Mouse (Mus musculus) limb, embryonic 10.5 days (tissue): Measurements from ENCODE around the gene Sf3a3. TPM values are rescaled to one million over a fixed set of nuclear protein-coding genes. Genes with fewer than 3 reads are reported as not detected.
A peak's percentile ranks its signal among the peaks of the same experiment; 100 is the strongest.

Source experiments
- DNase-seq: peaks from one replicate; pipeline ENCODE4 v3.0.0-alpha.2; 2017; ENCODE audit warnings: low spot score
- H3K27ac ChIP-seq: fragments of 300-500 bp; sonication (generic); 2 replicates; pipeline ENCODE4 v1.5.1; 2016; ENCODE audit warnings: mild to moderate bottlenecking
- H3K27me3 ChIP-seq: fragments of 300-500 bp; sonication (generic); 2 replicates; pipeline ENCODE4 v1.6.1; 2016; ENCODE audit warnings: low read depth, mild to moderate bottlenecking; ENCODE audit not compliant: poor library complexity, severe bottlenecking
- H3K36me3 ChIP-seq: fragments of 300-500 bp; sonication (generic); 2 replicates; pipeline ENCODE4 v1.6.1; 2016; ENCODE audit warnings: mild to moderate bottlenecking, moderate library complexity
- H3K4me1 ChIP-seq: fragments of 300-500 bp; sonication (generic); 2 replicates; pipeline ENCODE4 v1.6.1; 2016
- H3K4me3 ChIP-seq: fragments of 300-500 bp; sonication (generic); 2 replicates; pipeline ENCODE4 v1.5.1; 2016; ENCODE audit warnings: mild to moderate bottlenecking, moderate library complexity
- H3K9me3 ChIP-seq: fragments of 300-500 bp; sonication (generic); replicated peaks from 2 replicates; pipeline ENCODE4 v1.6.1; 2016; ENCODE audit warnings: mild to moderate bottlenecking
- whole genome bisulfite sequencing: fragments of 180-500 bp; shearing (Covaris S2); methylation state at CpG from one replicate; pipeline ENCODE4 v1.1.7; 2016; 5-methylcytosine and 5-hydroxymethylcytosine counted together
- polyA plus RNA-seq: library from polyadenylated mRNA; unstranded; fragments of >200 nt; fragmentation: Nextera tagmentation; extraction: Ambion mirVana; gene quantifications from 2 replicates; pipeline ENCODE4 v1.2.1, GENCODE M21; 2016

Gene Sf3a3
- polyA plus RNA-seq, 1 experiment from 2014 or later: 270 TPM

GRCm38 (mm10) chr4:124755526-124755925 is 41.0 kb downstream of the Sf3a3 start:
- peaks cover 17% of the 10 kb centered on the region for H3K4me1 ChIP-seq
- no peak overlapping the region for H3K27ac ChIP-seq
- WGBS: 80% methylated on average over 7 of the region's 7 CpGs
- 0 out of 2 replicates have a peak, but pooled peaks cover 3% of the 10 kb centered on the region for H3K36me3 ChIP-seq
- H3K27me3 ChIP-seq: no peaks in the 10 kb centered on the region
- no peak overlapping the region for H3K4me3 ChIP-seq
- no peak for DNase-seq
- no peaks in the 10 kb centered on the region for H3K9me3 ChIP-seq

DNA sequence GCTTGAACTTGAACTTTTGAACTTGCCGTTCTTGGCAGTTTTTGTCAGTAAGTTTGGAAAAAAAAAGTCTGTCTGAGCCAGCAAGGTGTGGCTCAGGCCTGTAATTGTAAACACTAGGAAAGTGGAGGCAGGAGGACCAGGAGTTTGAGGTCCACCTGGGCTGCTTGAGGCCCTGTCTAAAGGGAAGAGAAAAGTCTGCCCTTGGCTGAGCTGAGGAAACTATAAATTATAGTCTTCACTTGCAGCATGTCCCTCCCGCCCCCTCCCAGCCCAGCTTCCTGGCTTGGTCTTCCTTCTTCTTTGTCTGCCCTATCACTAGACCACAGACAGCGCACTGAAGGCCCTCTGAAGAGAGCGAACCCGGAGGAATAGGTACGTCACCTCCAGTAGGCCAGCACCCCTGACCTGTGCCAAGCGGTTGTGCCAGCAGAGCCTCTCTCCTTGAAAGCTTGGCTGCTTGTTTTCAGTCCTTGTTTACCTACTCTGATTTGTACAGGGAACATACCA is 44.8 kb downstream of the Sf3a3 start:
- no peak overlapping the region for H3K4me3 ChIP-seq
- H3K27ac ChIP-seq: no peak overlapping the region
- 0 out of 2 replicates have a peak, but pooled peaks cover 3% of the 10 kb centered on the region for H3K36me3 ChIP-seq
- H3K27me3 ChIP-seq: no peaks in the 10 kb centered on the region
- no peak for DNase-seq
- no peaks in the 10 kb centered on the region for H3K4me1 ChIP-seq
- 78% methylated on average over 7 of the region's 7 CpGs for WGBS
- no peaks in the 10 kb centered on the region for H3K9me3 ChIP-seq

GRCm38 (mm10) chr4:124761201-124761600 is 46.6 kb downstream of the Sf3a3 start:
- Histone ChIP-seq H3K4me1 (no peaks in the 10 kb centered on the region), H3K36me3 (0 out of 2 replicates have a peak, but pooled peaks cover 3% of the 10 kb centered on the region)
- WGBS: 67% methylated on average over 1 of the region's 1 CpGs

GRCm38 (mm10) chr4:124762858-124763452 is 48.4 kb downstream of the Sf3a3 start:
- 0 out of 2 replicates have a peak, but pooled peaks cover 3% of the 10 kb centered on the region for H3K36me3 ChIP-seq
- H3K27me3 ChIP-seq: no peaks in the 10 kb centered on the region
- H3K27ac ChIP-seq: no peak overlapping the region
- no peaks in the 10 kb centered on the region for H3K4me1 ChIP-seq
- DNase-seq: no peak
- WGBS: 89% methylated on average over 6 of the region's 6 CpGs
- no peak overlapping the region for H3K4me3 ChIP-seq
- no peaks in the 10 kb centered on the region for H3K9me3 ChIP-seq

More at GRCm38 (mm10) chr4:124761201-124761600, 46.6 kb downstream of the Sf3a3 start:
- Histone ChIP-seq H3K9me3 (no peaks in the 10 kb centered on the region), H3K27ac (no peak overlapping the region), H3K27me3 (no peaks in the 10 kb centered on the region), H3K4me3 (no peak overlapping the region)
- DNase-seq: no peak

- no peak overlapping the region for H3K27ac ChIP-seq
- H3K27me3 ChIP-seq: no peaks in the 10 kb centered on the region
- no peaks in the 10 kb centered on the region for H3K36me3 ChIP-seq
- WGBS: 95% methylated on average over 23 of the region's 23 CpGs
- DNase-seq: no peak
- H3K4me1 ChIP-seq: no peaks in the 10 kb centered on the region
- no peaks in the 10 kb centered on the region for H3K9me3 ChIP-seq
- H3K4me3 ChIP-seq: no peak overlapping the region
Measured at GRCm38 (mm10) chr4:124765802-124766565, 51.4 kb downstream of the Sf3a3 start.

- DNase-seq: no peak
- H3K27ac ChIP-seq: no peak overlapping the region
- H3K4me1 ChIP-seq: no peaks in the 10 kb centered on the region
- H3K36me3 ChIP-seq: no peaks in the 10 kb centered on the region
- H3K27me3 ChIP-seq: no peaks in the 10 kb centered on the region
- H3K9me3 ChIP-seq: no peaks in the 10 kb centered on the region
- 91% methylated on average over 2 of the region's 2 CpGs for WGBS
- no peak overlapping the region for H3K4me3 ChIP-seq
Measured at GRCm38 (mm10) chr4:124766566-124766940, 52.0 kb downstream of the Sf3a3 start.

GRCm38 (mm10) chr4:124768963-124769591 is 54.5 kb downstream of the Sf3a3 start:
- Histone ChIP-seq H3K4me3 (no peak overlapping the region), H3K4me1 (no peaks in the 10 kb centered on the region), H3K27me3 (no peaks in the 10 kb centered on the region), H3K9me3 (no peaks in the 10 kb centered on the region), H3K27ac (no peak overlapping the region), H3K36me3 (no peaks in the 10 kb centered on the region)
- DNase-seq: no peak
- WGBS: 88% methylated on average over 13 of the region's 13 CpGs

DNA sequence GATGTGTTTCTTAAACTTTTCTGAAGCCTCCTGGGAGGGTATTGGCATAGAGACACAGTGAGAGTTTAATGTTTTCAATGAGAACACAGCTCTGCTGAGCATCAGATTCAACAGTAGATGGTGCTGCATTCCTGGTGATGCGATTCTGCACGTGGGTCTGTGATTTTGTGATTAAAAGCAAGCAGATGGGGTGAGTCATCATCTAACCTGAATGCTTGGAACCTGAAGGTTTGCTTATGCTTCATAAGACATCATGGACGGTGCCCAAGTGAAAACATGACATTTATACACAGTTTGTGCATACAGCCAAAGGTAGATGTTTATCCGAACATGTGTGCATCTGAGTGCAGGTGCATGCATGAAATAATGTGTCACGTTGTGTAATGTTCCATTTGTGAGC is 56.0 kb downstream of the Sf3a3 start:
- no peak overlapping the region for H3K27ac ChIP-seq
- H3K9me3 ChIP-seq: no peaks in the 10 kb centered on the region
- 83% methylated on average over 5 of the region's 5 CpGs for WGBS
- H3K4me3 ChIP-seq: no peak overlapping the region
- no peaks in the 10 kb centered on the region for H3K27me3 ChIP-seq
- H3K4me1 ChIP-seq: no peaks in the 10 kb centered on the region
- no peaks in the 10 kb centered on the region for H3K36me3 ChIP-seq
- no peak for DNase-seq

- Histone ChIP-seq H3K9me3 (no peaks in the 10 kb centered on the region), H3K4me3 (no peak overlapping the region), H3K27me3 (no peaks in the 10 kb centered on the region), H3K27ac (0 out of 2 replicates have a peak overlapping the region, but pooled peaks have one; percentile 30), H3K4me1 (no peaks in the 10 kb centered on the region), H3K36me3 (no peaks in the 10 kb centered on the region)
- DNase-seq: no peak
- WGBS: 80% methylated on average over 4 of the region's 4 CpGs
Measured at GRCm38 (mm10) chr4:124772125-124772524, 57.5 kb downstream of the Sf3a3 start.

GRCm38 (mm10) chr4:124773449-124773848 is 58.9 kb downstream of the Sf3a3 start:
- no peak for DNase-seq
- Histone ChIP-seq H3K4me1 (no peaks in the 10 kb centered on the region), H3K27me3 (no peaks in the 10 kb centered on the region), H3K36me3 (no peaks in the 10 kb centered on the region), H3K9me3 (no peaks in the 10 kb centered on the region), H3K4me3 (no peak overlapping the region), H3K27ac (no peak overlapping the region)
- WGBS: 86% methylated on average over 2 of the region's 2 CpGs

DNA sequence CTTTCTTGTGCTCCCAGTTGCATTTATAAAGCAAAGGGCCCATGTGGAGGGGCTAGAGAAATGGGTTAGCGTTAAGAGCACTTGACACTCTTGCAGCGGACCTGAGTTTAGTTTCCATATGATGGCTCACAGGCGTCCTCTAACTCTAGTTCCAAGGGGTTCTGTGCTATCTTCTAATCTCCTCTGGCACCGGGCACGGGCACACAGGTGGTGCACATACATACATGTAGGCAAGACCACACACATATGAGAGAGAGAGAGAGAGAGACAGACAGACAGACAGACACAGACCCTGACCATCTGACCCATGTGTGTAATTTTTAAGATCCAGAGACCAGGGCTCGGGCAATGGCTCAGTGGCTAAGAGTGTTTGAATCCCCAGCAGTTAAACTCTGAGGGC is 59.4 kb downstream of the Sf3a3 start:
- Histone ChIP-seq H3K9me3 (no peaks in the 10 kb centered on the region), H3K27me3 (no peaks in the 10 kb centered on the region), H3K4me3 (no peak overlapping the region), H3K4me1 (no peaks in the 10 kb centered on the region), H3K36me3 (peaks cover 5% of the 10 kb centered on the region; the same call in 1 of the 2 replicates), H3K27ac (no peak overlapping the region)
- WGBS: 89% methylated on average over 6 of the region's 6 CpGs
- DNase-seq: no peak

DNA sequence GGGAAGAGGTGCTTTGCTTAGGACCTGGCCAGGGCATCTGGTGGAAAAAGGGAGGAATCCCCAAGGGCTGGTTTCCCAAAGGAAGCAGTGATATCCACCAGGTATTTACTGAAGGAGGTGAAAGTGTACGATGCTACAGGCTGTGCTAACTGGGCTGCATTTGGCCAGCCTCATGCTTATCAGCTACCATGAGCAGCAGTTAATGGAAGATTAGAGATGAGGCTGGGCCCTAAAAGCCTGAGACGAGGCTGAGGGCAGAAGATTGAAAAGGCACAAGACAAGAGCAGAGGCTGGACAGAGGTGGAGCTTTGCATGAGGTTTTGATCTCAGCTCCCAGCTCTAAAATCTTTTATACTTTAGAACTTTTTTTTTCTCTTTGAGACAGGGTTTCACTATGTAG is 59.9 kb downstream of the Sf3a3 start:
- WGBS: 65% methylated on average over 2 of the region's 2 CpGs
- no peak for DNase-seq
- H3K4me1 ChIP-seq: no peaks in the 10 kb centered on the region
- H3K27me3 ChIP-seq: no peaks in the 10 kb centered on the region
- no peaks in the 10 kb centered on the region for H3K9me3 ChIP-seq
- H3K27ac ChIP-seq: no peak overlapping the region
- no peak overlapping the region for H3K4me3 ChIP-seq
- H3K36me3 ChIP-seq: peaks cover 5% of the 10 kb centered on the region; the same call in 1 of the 2 replicates

- H3K4me1 ChIP-seq: no peaks in the 10 kb centered on the region
- peaks cover 59% of the 10 kb centered on the region for H3K36me3 ChIP-seq
- H3K4me3 ChIP-seq: no peak overlapping the region
- WGBS: 91% methylated on average over 7 of the region's 7 CpGs
- DNase-seq: no peak
- H3K27me3 ChIP-seq: no peaks in the 10 kb centered on the region
- H3K9me3 ChIP-seq: no peaks in the 10 kb centered on the region
- H3K27ac ChIP-seq: no peak overlapping the region
Measured at GRCm38 (mm10) chr4:124781361-124781760, 66.8 kb downstream of the Sf3a3 start.
